Mouse (Mus musculus): Measurements from ENCODE around the gene Prim2. TPM values are rescaled to one million over a fixed set of nuclear protein-coding genes. Genes with fewer than 3 reads are reported as not detected.
"Not testable (repeated sequence)": the region's sequence is repeated elsewhere in the genome, so short reads cannot be mapped to it uniquely, and the experiment has no call there.

Prim2 gene
- polyA plus RNA-seq, 1 experiment: 0.91 TPM

DNA sequence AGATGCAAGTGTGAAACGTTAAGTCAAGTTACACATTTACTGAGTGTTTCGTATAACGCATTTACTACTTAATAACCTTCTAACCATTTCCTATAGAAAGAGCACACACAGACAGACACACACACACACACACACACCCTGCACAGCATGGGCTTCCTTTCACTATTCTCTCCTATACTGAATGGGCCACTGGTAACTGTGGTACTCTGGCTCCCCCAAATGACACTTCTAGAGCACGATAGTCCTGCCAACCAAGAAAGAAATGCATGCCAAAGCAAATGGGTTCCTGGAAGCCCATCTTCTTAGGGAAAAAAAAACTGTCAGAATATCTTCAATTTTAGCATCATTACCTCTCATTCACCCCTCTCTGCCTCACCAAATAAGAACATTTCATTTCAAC, 22.4 kb downstream of the Prim2 start:
- TF ChIP-seq TAL1 (IDR thresholded peaks at IDR 0.05; ENCODE audit: low read length): no peak
- Histone ChIP-seq H3K4me1 (ENCODE audit: control insufficient read depth) (peaks cover 51% of the 10 kb centered on the region), H3K27me3 (ENCODE audit: control insufficient read depth) (no peaks in the 10 kb centered on the region), H3K4me3 (replicated peaks) (no peak overlapping the region), H3K36me3 (ENCODE audit: control insufficient read depth) (peaks cover 93% of the 10 kb centered on the region), H3K9me3 (ENCODE audit: control insufficient read depth, low read length) (no peaks in the 10 kb centered on the region)

GRCm38 (mm10) chr1:33645689-33646088, 23.9 kb downstream of the Prim2 start:
- peaks cover 39% of the 10 kb centered on the region for H3K4me1 ChIP-seq (ENCODE audit: control insufficient read depth)
- H3K4me3 ChIP-seq (replicated peaks): no peak overlapping the region
- H3K36me3 ChIP-seq (ENCODE audit: control insufficient read depth): peaks cover 93% of the 10 kb centered on the region
- no peak for TF ChIP-seq GATA1 (IDR thresholded peaks at IDR 0.05; ENCODE audit: low read length)
- TF ChIP-seq TAL1 (IDR thresholded peaks at IDR 0.05; ENCODE audit: low read length): no peak
- H3K9me3 ChIP-seq (ENCODE audit: control insufficient read depth, low read length): peaks cover 1% of the 10 kb centered on the region
- H3K27me3 ChIP-seq (ENCODE audit: control insufficient read depth): no peaks in the 10 kb centered on the region

DNA sequence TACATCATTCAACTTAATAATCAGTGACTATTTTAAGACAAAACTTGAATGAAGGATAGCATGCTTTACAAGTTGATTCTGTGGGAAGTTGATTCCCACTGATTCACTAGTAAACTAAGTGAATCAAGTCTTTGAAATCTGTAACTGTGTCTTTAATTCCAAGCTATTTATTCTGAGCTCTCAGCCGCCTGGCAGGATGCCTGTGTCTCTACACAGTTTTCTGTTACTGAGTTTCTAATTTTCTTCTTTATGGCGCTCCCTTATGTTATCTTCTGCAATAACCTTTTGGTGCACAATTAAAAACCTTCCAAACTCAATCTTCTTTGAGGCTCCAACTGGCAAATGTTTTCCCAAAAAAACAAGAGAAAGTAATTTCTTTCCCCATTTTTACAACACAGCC, 28.5 kb downstream of the Prim2 start:
- H3K36me3 ChIP-seq (ENCODE audit: control insufficient read depth): peaks cover 90% of the 10 kb centered on the region

DNA sequence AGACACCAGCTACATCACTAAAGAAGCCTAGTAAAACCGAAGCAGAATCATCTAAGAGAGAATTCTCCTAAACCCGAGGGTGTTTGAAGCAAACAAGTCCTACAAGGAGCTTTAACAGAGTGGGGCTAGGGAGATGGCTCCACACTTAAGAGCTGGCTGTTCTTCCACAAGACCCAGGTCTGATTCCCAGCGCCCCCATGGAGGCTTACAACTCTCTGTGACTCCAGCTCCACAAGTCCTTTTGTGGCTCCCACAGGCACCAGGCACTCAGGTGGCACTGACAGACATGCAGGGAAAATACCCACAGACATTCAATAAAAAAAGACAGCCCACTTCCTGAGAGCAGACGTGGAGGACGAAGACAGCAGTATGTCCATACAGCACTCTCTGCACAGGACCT, 29.5 kb downstream of the Prim2 start:
- H3K36me3 ChIP-seq (ENCODE audit: control insufficient read depth): peaks cover 91% of the 10 kb centered on the region
- peaks cover 9% of the 10 kb centered on the region for H3K9me3 ChIP-seq (ENCODE audit: control insufficient read depth, low read length)
- H3K27me3 ChIP-seq (ENCODE audit: control insufficient read depth): no peaks in the 10 kb centered on the region
- no peak overlapping the region for H3K4me3 ChIP-seq (replicated peaks)
- no peak for TF ChIP-seq TAL1 (IDR thresholded peaks at IDR 0.05; ENCODE audit: low read length)
- TF ChIP-seq GATA1 (IDR thresholded peaks at IDR 0.05; ENCODE audit: low read length): no peak
- peaks cover 24% of the 10 kb centered on the region for H3K4me1 ChIP-seq (ENCODE audit: control insufficient read depth)

More for the DNA sequence above, 28.5 kb downstream of the Prim2 start:
- TF ChIP-seq TAL1 (IDR thresholded peaks at IDR 0.05; ENCODE audit: low read length): no peak
- TF ChIP-seq GATA1 (IDR thresholded peaks at IDR 0.05; ENCODE audit: low read length): no peak
- no peaks in the 10 kb centered on the region for H3K27me3 ChIP-seq (ENCODE audit: control insufficient read depth)
- H3K4me1 ChIP-seq (ENCODE audit: control insufficient read depth): peaks cover 27% of the 10 kb centered on the region
- no peak overlapping the region for H3K4me3 ChIP-seq (replicated peaks)
- H3K9me3 ChIP-seq (ENCODE audit: control insufficient read depth, low read length): peaks cover 9% of the 10 kb centered on the region

GRCm38 (mm10) chr1:33639234-33639633, 30.4 kb downstream of the Prim2 start:
- Histone ChIP-seq H3K4me1 (ENCODE audit: control insufficient read depth) (peaks cover 24% of the 10 kb centered on the region), H3K36me3 (ENCODE audit: control insufficient read depth) (peaks cover 88% of the 10 kb centered on the region), H3K27me3 (ENCODE audit: control insufficient read depth) (no peaks in the 10 kb centered on the region), H3K4me3 (replicated peaks) (no peak overlapping the region), H3K9me3 (ENCODE audit: control insufficient read depth, low read length) (peaks cover 9% of the 10 kb centered on the region)
- TF ChIP-seq GATA1 (IDR thresholded peaks at IDR 0.05; ENCODE audit: low read length) (no peak), TAL1 (IDR thresholded peaks at IDR 0.05; ENCODE audit: low read length) (no peak)

- Histone ChIP-seq H3K4me1 (ENCODE audit: control insufficient read depth) (peaks cover 34% of the 10 kb centered on the region), H3K9me3 (ENCODE audit: control insufficient read depth, low read length) (peaks cover 9% of the 10 kb centered on the region), H3K4me3 (replicated peaks) (no peak overlapping the region), H3K36me3 (ENCODE audit: control insufficient read depth) (peaks cover 88% of the 10 kb centered on the region), H3K27me3 (ENCODE audit: control insufficient read depth) (no peaks in the 10 kb centered on the region)
- TF ChIP-seq GATA1 (IDR thresholded peaks at IDR 0.05; ENCODE audit: low read length) (no peak), TAL1 (IDR thresholded peaks at IDR 0.05; ENCODE audit: low read length) (no peak)
Measured at GRCm38 (mm10) chr1:33637827-33638226, 31.8 kb downstream of the Prim2 start.

DNA sequence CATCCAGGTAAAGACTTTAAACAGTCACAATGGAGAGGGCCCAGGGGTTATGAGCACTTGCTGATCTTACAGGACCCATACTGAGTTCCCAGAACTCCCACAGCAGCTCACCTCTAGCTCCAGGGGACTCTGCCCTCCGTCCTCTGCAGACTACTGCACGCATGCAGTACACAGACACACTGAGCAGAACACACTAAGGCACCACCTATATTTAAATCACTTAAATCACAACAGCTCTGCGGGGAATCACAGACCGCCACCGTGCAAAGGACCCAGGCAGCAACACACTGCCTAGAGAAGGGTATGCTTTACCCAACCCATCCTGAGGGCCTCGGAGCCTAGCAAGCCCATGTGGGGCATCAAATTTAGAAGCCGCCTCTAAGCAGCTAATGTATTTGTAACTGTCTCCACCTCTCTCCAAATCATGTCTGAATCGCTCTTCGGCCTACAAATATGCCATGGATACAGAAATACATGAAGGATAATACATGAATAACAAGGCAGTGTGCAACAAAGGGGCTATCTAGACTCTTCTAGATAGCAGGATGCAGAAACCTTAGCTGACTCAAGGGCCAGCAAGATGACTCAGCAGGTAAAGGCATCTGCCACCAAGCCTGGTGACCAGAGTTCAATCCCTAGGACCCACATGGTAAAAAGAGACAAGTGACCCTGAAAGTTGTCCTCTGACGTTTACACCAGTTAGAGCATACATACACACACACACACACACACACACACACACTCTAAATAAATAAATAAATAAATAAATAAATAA, 33.0 kb downstream of the Prim2 start:
- Histone ChIP-seq H3K36me3 (ENCODE audit: control insufficient read depth) (peaks cover 88% of the 10 kb centered on the region), H3K4me1 (ENCODE audit: control insufficient read depth) (peaks cover 46% of the 10 kb centered on the region), H3K9me3 (ENCODE audit: control insufficient read depth, low read length) (peaks cover 9% of the 10 kb centered on the region), H3K4me3 (replicated peaks) (no peak overlapping the region), H3K27me3 (ENCODE audit: control insufficient read depth) (no peaks in the 10 kb centered on the region)
- no peak for TF ChIP-seq TAL1 (IDR thresholded peaks at IDR 0.05; ENCODE audit: low read length)
- TF ChIP-seq GATA1 (IDR thresholded peaks at IDR 0.05; ENCODE audit: low read length): no peak

DNA sequence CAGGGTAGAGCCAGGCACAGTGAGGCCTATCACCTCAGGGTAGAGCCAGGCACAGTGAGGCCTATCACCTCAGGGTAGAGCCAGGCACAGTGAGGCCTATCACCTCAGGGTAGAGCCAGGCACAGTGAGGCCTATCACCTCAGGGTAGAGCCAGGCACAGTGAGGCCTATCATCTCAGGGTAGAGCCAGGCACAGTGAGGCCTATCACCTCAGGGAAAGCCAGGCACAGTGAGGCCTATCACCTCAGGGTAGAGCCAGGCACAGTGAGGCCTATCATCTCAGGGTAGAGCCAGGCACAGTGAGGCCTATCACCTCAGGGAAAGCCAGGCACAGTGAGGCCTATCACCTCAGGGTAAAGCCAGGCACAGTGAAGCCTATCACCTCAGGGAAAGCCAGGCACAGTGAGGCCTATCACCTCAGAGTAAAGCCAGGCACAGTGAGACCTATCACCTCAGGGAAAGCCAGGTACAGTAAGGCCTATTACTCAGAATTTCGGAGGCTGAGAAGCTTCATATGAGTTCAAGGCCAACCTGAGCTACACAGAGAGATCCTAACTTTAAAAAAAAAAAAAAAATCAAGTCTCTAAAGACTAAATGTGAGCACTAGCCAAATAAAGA, 38.5 kb downstream of the Prim2 start:
- TF ChIP-seq TAL1 (IDR thresholded peaks at IDR 0.05; ENCODE audit: low read length): peak; percentile 68
- TF ChIP-seq GATA1 (IDR thresholded peaks at IDR 0.05; ENCODE audit: low read length): peak; percentile 59; the same call in 1 of the 2 replicates
- H3K9me3 ChIP-seq (ENCODE audit: control insufficient read depth, low read length); H3K4me3 ChIP-seq (replicated peaks); H3K27me3 ChIP-seq (ENCODE audit: control insufficient read depth): not testable (repeated sequence)
- Histone ChIP-seq H3K36me3 (ENCODE audit: control insufficient read depth) (peaks cover 92% of the 10 kb centered on the region), H3K4me1 (ENCODE audit: control insufficient read depth) (peaks cover 74% of the 10 kb centered on the region)

DNA sequence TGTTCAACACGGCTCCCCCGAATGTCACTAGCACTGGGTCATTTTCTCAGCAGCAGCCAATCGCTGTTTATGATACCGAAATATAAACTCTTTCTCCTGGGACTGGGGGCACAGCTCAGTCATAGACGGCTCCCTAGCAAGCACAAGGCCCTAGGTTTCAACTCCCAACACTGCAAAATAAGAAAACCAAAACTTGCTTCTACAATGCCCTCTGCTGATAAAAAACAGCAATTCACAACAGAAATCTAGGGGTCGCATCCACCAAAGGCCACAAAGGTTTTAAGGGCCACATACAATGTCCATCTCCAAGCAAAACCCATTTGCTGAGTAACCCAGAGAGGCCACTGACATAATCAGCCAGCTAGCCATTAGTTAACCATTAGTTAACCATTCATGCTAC, 41.8 kb downstream of the Prim2 start:
- Histone ChIP-seq H3K36me3 (ENCODE audit: control insufficient read depth) (peaks cover 98% of the 10 kb centered on the region), H3K4me1 (ENCODE audit: control insufficient read depth) (peaks cover 89% of the 10 kb centered on the region), H3K4me3 (replicated peaks) (no peak overlapping the region), H3K27me3 (ENCODE audit: control insufficient read depth) (no peaks in the 10 kb centered on the region), H3K9me3 (ENCODE audit: control insufficient read depth, low read length) (peaks cover 6% of the 10 kb centered on the region)
- TF ChIP-seq TAL1 (IDR thresholded peaks at IDR 0.05; ENCODE audit: low read length): no peak
